Mouse (Mus musculus): ENCODE results near the gene Fmo6. TPM values are rescaled to one million over a fixed set of nuclear protein-coding genes. Genes with fewer than 3 reads are reported as not detected.

The Fmo6 gene
- polyA plus RNA-seq, 1 experiment from 2014 or later, result 0.11 TPM

DNA sequence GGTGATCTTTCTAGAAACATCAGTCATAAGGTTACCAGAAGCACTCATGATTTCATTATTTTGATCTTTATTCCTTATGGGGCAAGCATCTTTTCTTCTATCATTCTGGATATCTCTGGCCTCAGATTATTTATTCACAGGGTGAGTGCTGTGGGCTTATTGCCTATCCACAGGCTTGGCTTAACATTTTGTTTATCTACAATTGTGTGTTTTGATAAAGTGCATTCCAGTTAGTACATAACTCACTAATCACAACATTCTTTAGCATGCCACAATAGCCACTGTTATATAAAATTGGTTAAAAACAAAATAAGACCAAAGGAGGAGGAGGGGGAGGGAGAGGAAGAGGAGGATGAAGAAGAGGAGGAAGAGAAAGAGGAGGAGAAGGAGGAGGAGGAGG, 25.2 kb downstream of the Fmo6 start:
- no peak for ATAC-seq (ENCODE audit: insufficient number of reproducible peaks, insufficient read depth, low FRiP score, low TSS enrichment, low read depth)
- no peak overlapping the region for H3K27ac ChIP-seq
- H3K4me3 ChIP-seq (replicated peaks), result no peak overlapping the region
- H3K4me1 ChIP-seq (replicated peaks), result no peaks in the 10 kb centered on the region
- H3K4me2 ChIP-seq, result no peak overlapping the region
- no peaks in the 10 kb centered on the region for H3K36me3 ChIP-seq
- no peaks in the 10 kb centered on the region for H3K27me3 ChIP-seq
- no peaks in the 10 kb centered on the region for H3K9me3 ChIP-seq
- no peak overlapping the region for H3K9ac ChIP-seq (replicated peaks)

DNA sequence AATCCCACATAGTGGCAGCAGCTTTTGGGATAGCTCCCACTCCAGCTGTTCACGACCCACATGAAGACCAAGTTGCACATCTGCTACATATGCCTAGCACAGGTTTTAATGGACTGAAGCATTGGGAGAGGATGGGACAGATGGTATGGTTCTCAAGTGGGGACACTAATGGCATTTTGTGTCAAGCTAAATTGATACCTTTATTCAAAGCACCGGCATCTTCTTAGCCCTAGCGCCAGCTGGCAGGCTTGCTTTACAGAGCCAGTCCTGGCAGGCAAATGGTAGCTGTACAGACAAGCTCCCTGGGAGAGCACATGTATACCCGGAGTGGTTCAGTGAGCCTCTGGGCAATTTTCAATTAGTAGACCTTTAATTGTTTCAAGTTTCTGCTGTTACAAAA, 35.4 kb downstream of the Fmo6 start:
- Histone ChIP-seq H3K9ac (replicated peaks) (no peak overlapping the region), H3K4me2 (no peak overlapping the region), H3K4me3 (replicated peaks) (no peak overlapping the region), H3K9me3 (no peaks in the 10 kb centered on the region), H3K36me3 (no peaks in the 10 kb centered on the region), H3K27me3 (no peaks in the 10 kb centered on the region), H3K4me1 (replicated peaks) (0 out of 2 replicates have a peak, but pooled peaks cover 6% of the 10 kb centered on the region), H3K27ac (no peak overlapping the region)
- WGBS, result 46% methylated on average over 4 of the region's 4 CpGs
- ATAC-seq (ENCODE audit: insufficient number of reproducible peaks, insufficient read depth, low FRiP score, low TSS enrichment, low read depth), result no peak

- H3K36me3 ChIP-seq, result no peaks in the 10 kb centered on the region
- H3K4me3 ChIP-seq (replicated peaks), result no peak within 1 kb of the TSS
- 0 out of 2 replicates have a peak, but pooled peaks cover 6% of the 10 kb centered on the region for H3K4me1 ChIP-seq (replicated peaks)
- no peak within 1 kb of the TSS for H3K4me2 ChIP-seq
- no peaks in the 10 kb centered on the region for H3K27me3 ChIP-seq
- ATAC-seq (ENCODE audit: insufficient number of reproducible peaks, insufficient read depth, low FRiP score, low TSS enrichment, low read depth), result no peak
- H3K9me3 ChIP-seq, result no peaks in the 10 kb centered on the region
- H3K9ac ChIP-seq (replicated peaks), result no peak within 1 kb of the TSS
- WGBS, result 72% methylated on average over 14 of the region's 14 CpGs
- no peak within 1 kb of the TSS for H3K27ac ChIP-seq
These were observed 39.2 kb downstream of the Fmo6 start, which contains the start of gene Fmo2 for GRCm38 (mm10) chr1:162897838-162898811. Fmo2 (minus strand) TSS chr1:162898726.

DNA sequence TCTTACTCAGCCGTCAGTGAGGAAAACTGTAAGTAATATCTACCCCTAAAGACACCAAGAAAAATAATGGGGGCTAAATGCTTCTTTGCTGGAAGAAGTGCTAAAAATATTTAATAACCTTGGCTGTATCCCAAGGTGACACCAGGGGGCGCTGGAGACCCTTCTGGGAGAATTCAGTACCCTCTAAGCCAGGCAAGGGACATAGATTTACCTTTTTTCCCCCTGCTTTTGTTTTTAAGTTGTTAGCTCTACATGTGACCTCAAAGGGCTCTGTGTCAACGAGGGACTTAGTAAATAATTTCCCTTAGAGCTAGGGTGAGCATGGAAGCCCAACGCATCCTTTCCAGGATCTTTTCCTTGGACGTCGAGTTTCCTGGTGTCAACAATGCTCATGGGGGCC, 41.4 kb downstream of the Fmo6 start:
- H3K4me1 ChIP-seq (replicated peaks), result no peaks in the 10 kb centered on the region
- no peak overlapping the region for H3K4me3 ChIP-seq (replicated peaks)
- H3K4me2 ChIP-seq, result no peak overlapping the region
- ATAC-seq (ENCODE audit: insufficient number of reproducible peaks, insufficient read depth, low FRiP score, low TSS enrichment, low read depth), result no peak
- no peak overlapping the region for H3K27ac ChIP-seq
- 39% methylated on average over 6 of the region's 6 CpGs for WGBS
- no peak overlapping the region for H3K9ac ChIP-seq (replicated peaks)
- H3K27me3 ChIP-seq, result no peaks in the 10 kb centered on the region
- H3K36me3 ChIP-seq, result no peaks in the 10 kb centered on the region
- H3K9me3 ChIP-seq, result no peaks in the 10 kb centered on the region

GRCm38 (mm10) chr1:162893014-162893413, 44.3 kb downstream of the Fmo6 start:
- Histone ChIP-seq H3K36me3 (no peaks in the 10 kb centered on the region), H3K4me1 (replicated peaks) (no peaks in the 10 kb centered on the region), H3K4me3 (replicated peaks) (no peak overlapping the region), H3K27ac (no peak overlapping the region), H3K9me3 (no peaks in the 10 kb centered on the region), H3K9ac (replicated peaks) (no peak overlapping the region), H3K4me2 (no peak overlapping the region), H3K27me3 (no peaks in the 10 kb centered on the region)
- 91% methylated on average over 6 of the region's 6 CpGs for WGBS
- ATAC-seq (ENCODE audit: insufficient number of reproducible peaks, insufficient read depth, low FRiP score, low TSS enrichment, low read depth), result no peak

DNA sequence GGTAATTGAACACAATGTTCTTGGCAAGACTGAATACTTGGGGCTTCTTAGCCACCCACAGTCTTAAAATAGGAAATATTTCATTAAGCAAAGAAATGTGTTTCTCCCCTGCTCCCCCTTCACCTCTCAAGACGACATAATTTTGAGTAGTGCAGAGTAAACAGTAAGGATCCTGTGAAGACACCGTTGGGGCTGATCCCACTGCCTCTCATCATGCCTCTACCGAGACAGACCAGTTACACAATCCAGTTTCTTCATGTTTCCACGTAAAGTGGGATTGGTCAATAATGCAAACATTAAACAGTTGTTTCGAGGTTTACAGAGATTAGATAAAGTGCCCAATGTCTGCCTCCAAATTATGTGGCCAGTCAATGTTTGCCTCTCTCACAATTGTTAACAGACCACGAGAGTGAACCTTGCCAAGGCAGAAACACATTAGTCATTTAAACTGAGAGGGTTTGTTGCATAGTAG, 45.3 kb downstream of the Fmo6 start:
- Histone ChIP-seq H3K4me2 (no peak overlapping the region), H3K4me3 (replicated peaks) (no peak overlapping the region), H3K36me3 (no peaks in the 10 kb centered on the region), H3K4me1 (replicated peaks) (no peaks in the 10 kb centered on the region), H3K9ac (replicated peaks) (no peak overlapping the region), H3K27ac (no peak overlapping the region), H3K9me3 (no peaks in the 10 kb centered on the region), H3K27me3 (no peaks in the 10 kb centered on the region)
- WGBS, result 79% methylated on average over 6 of the region's 6 CpGs
- no peak for ATAC-seq (ENCODE audit: insufficient number of reproducible peaks, insufficient read depth, low FRiP score, low TSS enrichment, low read depth)

DNA sequence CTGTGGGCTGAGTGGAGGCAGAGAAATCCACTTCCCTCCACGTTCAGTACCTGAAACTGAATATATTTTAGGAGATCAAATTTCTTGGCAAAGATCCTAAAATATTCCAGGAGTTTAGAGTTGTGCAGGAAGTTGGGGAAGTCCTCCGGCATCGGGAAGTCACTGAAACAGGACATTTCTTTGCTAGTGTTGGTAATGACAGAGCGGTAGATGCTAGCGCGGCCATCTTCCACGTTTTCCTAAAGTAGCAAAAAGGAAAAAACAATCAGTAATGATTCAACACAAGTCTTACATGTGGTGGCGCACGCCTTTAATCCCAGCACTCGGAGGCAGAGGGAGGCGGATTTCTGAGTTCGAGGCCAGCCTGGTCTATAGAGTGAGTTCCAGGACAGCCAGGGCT, 48.7 kb downstream of the Fmo6 start:
- no peak overlapping the region for H3K4me2 ChIP-seq
- H3K27ac ChIP-seq, result no peak overlapping the region
- H3K4me3 ChIP-seq (replicated peaks), result no peak overlapping the region
- H3K27me3 ChIP-seq, result no peaks in the 10 kb centered on the region
- ATAC-seq (ENCODE audit: insufficient number of reproducible peaks, insufficient read depth, low FRiP score, low TSS enrichment, low read depth), result no peak
- H3K4me1 ChIP-seq (replicated peaks), result no peaks in the 10 kb centered on the region
- H3K9me3 ChIP-seq, result no peaks in the 10 kb centered on the region
- H3K36me3 ChIP-seq, result no peaks in the 10 kb centered on the region
- WGBS, result 87% methylated on average over 12 of the region's 12 CpGs
- no peak overlapping the region for H3K9ac ChIP-seq (replicated peaks)

DNA sequence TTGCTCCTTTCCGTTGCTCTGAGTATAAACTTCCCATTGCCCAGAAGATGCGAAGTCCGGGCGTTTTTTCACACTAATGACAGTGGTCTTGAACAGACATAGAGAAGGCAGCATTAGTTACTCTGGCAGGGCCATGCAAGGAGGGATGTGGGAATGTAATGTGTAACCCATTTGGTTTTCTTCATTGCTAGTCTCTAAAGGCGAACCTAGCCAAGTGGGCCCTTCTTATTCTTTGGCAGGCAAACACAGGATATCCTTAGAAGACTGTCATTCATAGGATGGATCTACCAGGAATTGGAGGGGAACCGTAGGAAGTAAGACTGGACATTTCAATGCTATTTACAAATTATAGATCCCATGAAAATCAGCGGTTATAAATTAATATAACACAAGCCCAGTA, 49.7 kb downstream of the Fmo6 start:
- no peak for ATAC-seq (ENCODE audit: insufficient number of reproducible peaks, insufficient read depth, low FRiP score, low TSS enrichment, low read depth)
- no peaks in the 10 kb centered on the region for H3K4me1 ChIP-seq (replicated peaks)
- 91% methylated on average over 7 of the region's 7 CpGs for WGBS
- no peaks in the 10 kb centered on the region for H3K36me3 ChIP-seq
- no peak overlapping the region for H3K4me2 ChIP-seq
- no peak overlapping the region for H3K4me3 ChIP-seq (replicated peaks)
- H3K9me3 ChIP-seq, result no peaks in the 10 kb centered on the region
- H3K27ac ChIP-seq, result no peak overlapping the region
- H3K9ac ChIP-seq (replicated peaks), result no peak overlapping the region
- no peaks in the 10 kb centered on the region for H3K27me3 ChIP-seq

GRCm38 (mm10) chr1:162886138-162886816, 51.0 kb downstream of the Fmo6 start:
- Histone ChIP-seq H3K4me1 (replicated peaks) (no peaks in the 10 kb centered on the region), H3K4me3 (replicated peaks) (no peak overlapping the region), H3K4me2 (no peak overlapping the region), H3K9me3 (no peaks in the 10 kb centered on the region), H3K27ac (no peak overlapping the region), H3K36me3 (no peaks in the 10 kb centered on the region), H3K9ac (replicated peaks) (no peak overlapping the region), H3K27me3 (no peaks in the 10 kb centered on the region)
- WGBS, result 83% methylated on average over 11 of the region's 11 CpGs
- ATAC-seq (ENCODE audit: insufficient number of reproducible peaks, insufficient read depth, low FRiP score, low TSS enrichment, low read depth), result no peak

- Histone ChIP-seq H3K27ac (no peak overlapping the region), H3K36me3 (no peaks in the 10 kb centered on the region), H3K4me2 (no peak overlapping the region), H3K4me3 (replicated peaks) (no peak overlapping the region), H3K4me1 (replicated peaks) (no peaks in the 10 kb centered on the region), H3K9ac (replicated peaks) (no peak overlapping the region), H3K27me3 (no peaks in the 10 kb centered on the region), H3K9me3 (no peaks in the 10 kb centered on the region)
- 81% methylated on average over 4 of the region's 4 CpGs for WGBS
- ATAC-seq (ENCODE audit: insufficient number of reproducible peaks, insufficient read depth, low FRiP score, low TSS enrichment, low read depth), result no peak
These were observed 54.6 kb downstream of the Fmo6 start for GRCm38 (mm10) chr1:162882681-162883080.

DNA sequence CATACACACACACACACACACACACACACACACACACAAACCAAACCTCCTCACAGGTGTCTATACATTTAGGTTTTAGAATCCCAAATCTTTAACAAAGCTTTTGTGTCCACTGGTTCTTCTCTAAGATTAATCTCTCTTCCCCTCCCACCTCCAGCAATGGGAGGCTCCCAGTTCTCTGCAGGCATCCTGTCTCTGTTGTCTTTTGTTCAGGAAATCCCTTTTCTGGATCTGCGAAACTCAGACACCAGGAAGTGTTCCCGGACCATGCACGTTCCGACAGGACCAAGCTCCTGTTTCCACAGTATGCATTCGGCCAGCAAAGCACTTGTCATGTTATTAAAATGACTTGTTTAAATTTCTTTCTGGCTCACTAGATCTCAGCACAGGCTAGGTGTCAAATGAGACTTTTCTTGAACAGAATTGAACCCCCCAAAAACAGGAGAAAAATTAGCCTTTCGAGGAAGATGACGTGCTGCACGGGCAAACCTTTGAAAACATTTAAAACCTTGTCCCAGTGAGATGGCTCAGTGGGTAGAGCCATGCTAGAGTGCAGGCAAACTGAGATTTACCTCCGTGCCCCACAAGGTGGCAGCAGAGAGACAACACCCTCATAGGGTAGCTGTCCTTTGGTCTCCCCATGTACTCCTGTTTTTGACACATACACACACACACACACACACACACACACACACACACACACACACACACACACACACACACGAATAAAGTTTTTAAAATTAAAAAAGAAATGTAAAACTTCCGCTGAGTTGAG, 57.5 kb downstream of the Fmo6 start:
- Histone ChIP-seq H3K36me3 (no peaks in the 10 kb centered on the region), H3K9ac (replicated peaks) (no peak overlapping the region), H3K4me2 (no peak overlapping the region), H3K27me3 (no peaks in the 10 kb centered on the region), H3K4me3 (replicated peaks) (no peak overlapping the region), H3K9me3 (no peaks in the 10 kb centered on the region), H3K4me1 (replicated peaks) (peaks cover 2% of the 10 kb centered on the region), H3K27ac (no peak overlapping the region)
- ATAC-seq (ENCODE audit: insufficient number of reproducible peaks, insufficient read depth, low FRiP score, low TSS enrichment, low read depth), result no peak
- 64% methylated on average over 11 of the region's 11 CpGs for WGBS
